Mouse (Mus musculus): ENCODE measurements at regions not wholly inside any gene's neighbourhood (a gene's known extent, or its start where the extent isn't known, plus 50 kb on each side); places are given as distances from the start of the nearest gene placed in this dataset.

DNA sequence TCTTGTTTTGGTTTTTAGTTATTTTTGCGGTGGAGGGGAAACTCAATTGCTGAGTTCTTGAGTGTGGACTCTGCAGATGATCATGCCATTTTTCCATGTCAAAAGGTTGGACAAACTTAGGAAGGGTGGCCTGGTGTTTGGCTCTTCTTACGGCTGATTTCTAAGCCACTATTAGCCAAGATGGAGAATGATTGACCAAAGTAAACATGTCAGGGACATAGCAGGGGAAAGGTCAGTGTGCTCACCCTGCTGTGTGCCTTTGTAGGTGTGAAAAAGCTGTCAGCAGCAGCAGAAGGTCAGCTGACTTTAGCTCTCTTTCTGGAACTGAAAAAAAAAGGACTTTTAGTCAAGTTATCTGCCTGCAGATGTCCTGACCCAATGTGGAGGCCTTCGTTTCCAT lies 137.4 kb upstream of the Mylip start:
- H3K4me2 ChIP-seq (ENCODE audit: low read length): no peak overlapping the region
- no peaks in the 10 kb centered on the region for H3K9me3 ChIP-seq (ENCODE audit: control insufficient read depth, low read length)
- WGBS: 45% methylated on average over 3 of the region's 3 CpGs
- no peaks in the 10 kb centered on the region; the same call in 1 of the 2 replicates for H3K4me1 ChIP-seq (replicated peaks; ENCODE audit: control insufficient read depth, insufficient read depth, low read length)
- no peak overlapping the region for H3K27ac ChIP-seq (ENCODE audit: low read depth)
- no peak overlapping the region for H3K9ac ChIP-seq (ENCODE audit: low read length)
- no peak for DNase-seq (ENCODE audit: low spot score)
- H3K27me3 ChIP-seq (replicated peaks; ENCODE audit: control insufficient read depth, insufficient read depth, low read length): no peaks in the 10 kb centered on the region
- no peak for ATAC-seq (replicated peaks; ENCODE audit: low FRiP score, low TSS enrichment, low read depth)
- no peaks in the 10 kb centered on the region for H3K36me3 ChIP-seq (ENCODE audit: control insufficient read depth, insufficient read depth, low read length)
- H3K4me3 ChIP-seq (ENCODE audit: low read depth, low read length): no peak overlapping the region

- Histone ChIP-seq H3K27me3 (replicated peaks; ENCODE audit: control insufficient read depth, insufficient read depth, low read length) (no peaks in the 10 kb centered on the region), H3K4me2 (ENCODE audit: low read length) (no peak overlapping the region), H3K4me3 (ENCODE audit: low read depth, low read length) (no peak overlapping the region), H3K36me3 (ENCODE audit: control insufficient read depth, insufficient read depth, low read length) (no peaks in the 10 kb centered on the region), H3K27ac (ENCODE audit: low read depth) (no peak overlapping the region), H3K9me3 (ENCODE audit: control insufficient read depth, low read length) (no peaks in the 10 kb centered on the region), H3K4me1 (replicated peaks; ENCODE audit: control insufficient read depth, insufficient read depth, low read length) (no peaks in the 10 kb centered on the region; the same call in 1 of the 2 replicates), H3K9ac (ENCODE audit: low read length) (no peak overlapping the region)
- 47% methylated on average over 2 of the region's 2 CpGs for WGBS
- DNase-seq (ENCODE audit: low spot score): no peak
- ATAC-seq (replicated peaks; ENCODE audit: low FRiP score, low TSS enrichment, low read depth): no peak
Measured at GRCm38 (mm10) chr13:45253221-45253620, 136.3 kb upstream of the Mylip start.

DNA sequence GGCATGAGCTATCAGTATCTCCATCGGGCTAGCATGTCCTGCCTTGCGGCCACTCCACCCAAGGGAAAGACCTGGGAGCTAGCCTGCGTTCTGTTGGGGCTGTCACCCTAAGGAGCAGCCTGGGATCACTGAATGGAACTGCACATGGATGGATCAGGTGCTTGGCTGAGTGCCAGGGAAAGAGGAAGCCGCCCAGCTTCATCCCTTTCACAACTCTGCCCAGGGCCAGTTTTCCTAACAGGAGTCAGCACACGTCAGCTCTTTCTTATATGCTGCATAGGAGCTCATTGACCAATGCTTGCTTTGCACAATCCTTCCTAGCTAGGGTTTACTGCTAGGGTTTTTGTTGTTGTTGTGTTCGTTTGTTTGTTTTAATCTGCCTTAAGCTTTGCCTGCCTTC lies 134.3 kb upstream of the Mylip start:
- ATAC-seq (replicated peaks; ENCODE audit: low FRiP score, low TSS enrichment, low read depth): no peak
- H3K4me3 ChIP-seq (ENCODE audit: low read depth, low read length): no peak overlapping the region
- DNase-seq (ENCODE audit: low spot score): no peak
- H3K27ac ChIP-seq (ENCODE audit: low read depth): no peak overlapping the region
- no peaks in the 10 kb centered on the region; the same call in 1 of the 2 replicates for H3K4me1 ChIP-seq (replicated peaks; ENCODE audit: control insufficient read depth, insufficient read depth, low read length)
- no peaks in the 10 kb centered on the region for H3K27me3 ChIP-seq (replicated peaks; ENCODE audit: control insufficient read depth, insufficient read depth, low read length)
- H3K36me3 ChIP-seq (ENCODE audit: control insufficient read depth, insufficient read depth, low read length): no peaks in the 10 kb centered on the region
- no peak overlapping the region for H3K4me2 ChIP-seq (ENCODE audit: low read length)
- WGBS: 81% methylated on average over 6 of the region's 6 CpGs
- H3K9ac ChIP-seq (ENCODE audit: low read length): no peak overlapping the region
- H3K9me3 ChIP-seq (ENCODE audit: control insufficient read depth, low read length): no peaks in the 10 kb centered on the region

GRCm38 (mm10) chr13:45262011-45262410 lies 127.5 kb upstream of the Mylip start:
- Histone ChIP-seq H3K9me3 (ENCODE audit: control insufficient read depth, low read length) (no peaks in the 10 kb centered on the region), H3K27ac (ENCODE audit: low read depth) (no peak overlapping the region), H3K36me3 (ENCODE audit: control insufficient read depth, insufficient read depth, low read length) (no peaks in the 10 kb centered on the region), H3K4me3 (ENCODE audit: low read depth, low read length) (no peak overlapping the region), H3K4me2 (ENCODE audit: low read length) (no peak overlapping the region), H3K4me1 (replicated peaks; ENCODE audit: control insufficient read depth, insufficient read depth, low read length) (no peaks in the 10 kb centered on the region), H3K27me3 (replicated peaks; ENCODE audit: control insufficient read depth, insufficient read depth, low read length) (no peaks in the 10 kb centered on the region), H3K9ac (ENCODE audit: low read length) (no peak overlapping the region)
- ATAC-seq (replicated peaks; ENCODE audit: low FRiP score, low TSS enrichment, low read depth): no peak
- WGBS: 15% methylated on average over 5 of the region's 5 CpGs
- no peak for DNase-seq (ENCODE audit: low spot score)

- ATAC-seq (replicated peaks; ENCODE audit: low FRiP score, low TSS enrichment, low read depth): no peak
- Histone ChIP-seq H3K36me3 (ENCODE audit: control insufficient read depth, insufficient read depth, low read length) (no peaks in the 10 kb centered on the region), H3K9me3 (ENCODE audit: control insufficient read depth, low read length) (no peaks in the 10 kb centered on the region), H3K27me3 (replicated peaks; ENCODE audit: control insufficient read depth, insufficient read depth, low read length) (no peaks in the 10 kb centered on the region), H3K4me1 (replicated peaks; ENCODE audit: control insufficient read depth, insufficient read depth, low read length) (0 out of 2 replicates have a peak, but pooled peaks cover 6% of the 10 kb centered on the region), H3K4me3 (ENCODE audit: low read depth, low read length) (no peak overlapping the region), H3K9ac (ENCODE audit: low read length) (no peak overlapping the region), H3K27ac (ENCODE audit: low read depth) (no peak overlapping the region; the same call in 1 of the 2 replicates), H3K4me2 (ENCODE audit: low read length) (no peak overlapping the region)
- 68% methylated on average over 6 of the region's 6 CpGs for WGBS
- DNase-seq (ENCODE audit: low spot score): peak; percentile 48
Measured at GRCm38 (mm10) chr13:45266287-45267064, 123.1 kb upstream of the Mylip start.

DNA sequence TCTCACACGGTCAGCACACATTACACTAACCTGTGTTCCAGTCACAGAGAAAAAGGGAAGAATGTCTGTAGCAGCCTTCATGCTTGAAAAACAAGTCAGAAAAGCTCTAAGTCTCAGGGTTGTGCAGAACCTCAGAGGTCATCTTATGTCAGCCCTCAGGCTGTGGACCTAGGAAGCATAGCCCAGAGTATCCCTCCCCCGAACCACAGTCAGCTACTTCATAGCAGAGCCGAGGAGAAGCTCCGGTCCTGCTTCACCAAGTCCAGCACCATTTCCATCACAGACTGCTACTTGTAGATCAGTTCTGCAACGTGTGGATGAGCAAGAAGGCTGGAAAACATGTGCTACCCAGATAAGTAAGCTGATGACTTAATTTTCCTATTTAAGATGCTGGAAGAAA lies 122.1 kb upstream of the Mylip start:
- Histone ChIP-seq H3K36me3 (ENCODE audit: control insufficient read depth, insufficient read depth, low read length) (no peaks in the 10 kb centered on the region), H3K27me3 (replicated peaks; ENCODE audit: control insufficient read depth, insufficient read depth, low read length) (no peaks in the 10 kb centered on the region), H3K4me3 (ENCODE audit: low read depth, low read length) (no peak overlapping the region), H3K4me1 (replicated peaks; ENCODE audit: control insufficient read depth, insufficient read depth, low read length) (0 out of 2 replicates have a peak, but pooled peaks cover 6% of the 10 kb centered on the region), H3K9ac (ENCODE audit: low read length) (no peak overlapping the region), H3K27ac (ENCODE audit: low read depth) (no peak overlapping the region), H3K4me2 (ENCODE audit: low read length) (no peak overlapping the region), H3K9me3 (ENCODE audit: control insufficient read depth, low read length) (no peaks in the 10 kb centered on the region)
- no peak for ATAC-seq (replicated peaks; ENCODE audit: low FRiP score, low TSS enrichment, low read depth)
- DNase-seq (ENCODE audit: low spot score): no peak
- 67% methylated on average over 5 of the region's 5 CpGs for WGBS

- H3K4me3 ChIP-seq (ENCODE audit: low read depth, low read length): no peak overlapping the region
- no peaks in the 10 kb centered on the region for H3K27me3 ChIP-seq (replicated peaks; ENCODE audit: control insufficient read depth, insufficient read depth, low read length)
- no peak overlapping the region for H3K27ac ChIP-seq (ENCODE audit: low read depth)
- no peak overlapping the region for H3K4me2 ChIP-seq (ENCODE audit: low read length)
- ATAC-seq (replicated peaks; ENCODE audit: low FRiP score, low TSS enrichment, low read depth) (no peak), DNase-seq (ENCODE audit: low spot score) (no peak)
- H3K4me1 ChIP-seq (replicated peaks; ENCODE audit: control insufficient read depth, insufficient read depth, low read length): 0 out of 2 replicates have a peak, but pooled peaks cover 6% of the 10 kb centered on the region
- no peaks in the 10 kb centered on the region for H3K9me3 ChIP-seq (ENCODE audit: control insufficient read depth, low read length)
- H3K9ac ChIP-seq (ENCODE audit: low read length): no peak overlapping the region
- no peaks in the 10 kb centered on the region for H3K36me3 ChIP-seq (ENCODE audit: control insufficient read depth, insufficient read depth, low read length)
- WGBS: 78% methylated on average over 4 of the region's 4 CpGs
Measured at GRCm38 (mm10) chr13:45267906-45268305, 121.6 kb upstream of the Mylip start.

GRCm38 (mm10) chr13:45274261-45274884 lies 115.2 kb upstream of the Mylip start:
- no peak for ATAC-seq (replicated peaks; ENCODE audit: low FRiP score, low TSS enrichment, low read depth)

More at GRCm38 (mm10) chr13:45274261-45274884, 115.2 kb upstream of the Mylip start:
- WGBS: 56% methylated on average over 8 of the region's 8 CpGs
- no peaks in the 10 kb centered on the region for H3K36me3 ChIP-seq (ENCODE audit: control insufficient read depth, insufficient read depth, low read length)
- no peak overlapping the region for H3K9ac ChIP-seq (ENCODE audit: low read length)
- no peak overlapping the region for H3K27ac ChIP-seq (ENCODE audit: low read depth)
- H3K4me3 ChIP-seq (ENCODE audit: low read depth, low read length): no peak overlapping the region
- H3K27me3 ChIP-seq (replicated peaks; ENCODE audit: control insufficient read depth, insufficient read depth, low read length): no peaks in the 10 kb centered on the region
- no peak overlapping the region for H3K4me2 ChIP-seq (ENCODE audit: low read length)
- DNase-seq (ENCODE audit: low spot score): no peak
- no peaks in the 10 kb centered on the region for H3K9me3 ChIP-seq (ENCODE audit: control insufficient read depth, low read length)
- H3K4me1 ChIP-seq (replicated peaks; ENCODE audit: control insufficient read depth, insufficient read depth, low read length): 0 out of 2 replicates have a peak, but pooled peaks cover 11% of the 10 kb centered on the region

All from intestine, embryonic 14.5 days (tissue).